ENCODE assay signal across 8 mouse cellular contexts in genomic region chr2:70852796-70853221, GRCm38 (mm10). TPM values are rescaled to one million over a fixed set of nuclear protein-coding genes. Genes with fewer than 3 reads are reported as not detected.
A peak's percentile ranks its signal among the peaks of the same experiment; 100 is the strongest.
DNase-seq lines count a peak whose midpoint lies in the region; ATAC-seq and TF ChIP-seq lines count a peak whose summit lies in the region.
"Had no signal": no experiment of that assay in that cellular context is flagged by ENCODE, and none has a peak within 500 bp of the region (broad histone marks: within the 10 kb centered on the region; RNA-seq: fewer than 3 reads in every experiment).

No protein-coding gene starts in this region.

- peak; percentile 39 for DNase-seq in left cerebral cortex, adult 11 months (ENCODE audit: low spot score)
- DNase-seq in left cerebral cortex, postnatal 4 days: no peak
- DNase-seq in frontal cortex, adult 2 months (ENCODE audit: extremely low spot score in 1 of 2, low spot score in 1 of 2): peak; percentile 49 to 77
- peak; percentile 28 to 58 for DNase-seq in left cerebral cortex, adult 2 months (ENCODE audit: extremely low spot score in 1 of 2, low spot score in 2 of 2)
- peak; percentile 64 for DNase-seq in right cerebral cortex, postnatal 25 days
- no peak for DNase-seq in liver, embryonic 11.5 days (ENCODE audit: low spot score)

- peak overlapping the region; percentile 75 for H3K27ac ChIP-seq in left cerebral cortex, adult 2 months
- no peak overlapping the region for H3K27ac ChIP-seq in liver, embryonic 11.5 days (ENCODE audit: low read depth, low read length)
- H3K27ac ChIP-seq: liver, embryonic 14.5 days had no signal

- no peak overlapping the region for H3K4me2 ChIP-seq in liver, embryonic 11.5 days

- peak overlapping the region; percentile 31; the same call in 1 of the 2 replicates for H3K4me3 ChIP-seq in left cerebral cortex, adult 2 months
- no peak overlapping the region for H3K4me3 ChIP-seq in liver, embryonic 11.5 days (ENCODE audit: low read depth, low read length)

- no peaks in the 10 kb centered on the region for H3K36me3 ChIP-seq in liver, embryonic 11.5 days (ENCODE audit: control insufficient read depth, insufficient read depth, low read length)

- no peaks in the 10 kb centered on the region for H3K4me1 ChIP-seq in liver, embryonic 11.5 days (replicated peaks; ENCODE audit: control insufficient read depth, insufficient read depth, low read length)

- 49% methylated on average over 11 of the region's 11 CpGs for WGBS in liver, embryonic 11.5 days

- no peak for TF ChIP-seq CTCF in left cerebral cortex, adult 2 months (IDR thresholded peaks at IDR 0.05)

- no peaks in the 10 kb centered on the region for H3K9me3 ChIP-seq in liver, embryonic 11.5 days (ENCODE audit: control insufficient read depth, low read length)

- H3K9ac ChIP-seq in liver, embryonic 11.5 days (ENCODE audit: low read depth, low read length): no peak overlapping the region
- H3K9ac ChIP-seq: liver, embryonic 14.5 days had no signal

- intact Hi-C loops in left cerebral cortex, postnatal 4 days (cut with DNase I): no loop called here
- intact Hi-C loops in left cerebral cortex, adult 2 months (cut with DNase I): loop anchor here (2.0 kb wide), 3 partner anchors 28 to 106 kb away; partner anchors contain the start of gene Tlk1

- ATAC-seq in liver, embryonic 11.5 days (replicated peaks; ENCODE audit: low FRiP score): no peak
- no peak for ATAC-seq in granulocyte monocyte progenitor cell, adult 5-6 weeks (replicated peaks; ENCODE audit: poor library complexity, severe bottlenecking)

- H3K27me3 ChIP-seq in liver, embryonic 11.5 days (replicated peaks; ENCODE audit: control insufficient read depth, insufficient read depth, low read length): no peaks in the 10 kb centered on the region

RNA-seq across cellular contexts. Expression of gene Tlk1, which starts 27.3 kb away (rescaled TPM):
- 10 to 100 TPM; 82.5 to 85.0 TPM for total RNA-seq in left cerebral cortex, postnatal 4 days (2021)
- polyA plus RNA-seq in frontal cortex, adult 2 months (2012; rRNA removed): 44.9 and 47.1 TPM in 2 replicates
- total RNA-seq in left cerebral cortex, adult 2 months (2021): 10 to 100 TPM; 81.1 to 83.4 TPM
- 52.2 and 54.7 TPM in 2 replicates for polyA plus RNA-seq in liver, embryonic 11.5 days (2014; fragmentation: Nextera tagmentation; extraction: Ambion mirVana)
- total RNA-seq in granulocyte monocyte progenitor cell, adult 5-6 weeks (2014; fragmentation: Nextera tagmentation): 43.7 and 49.3 TPM in 2 replicates
- total RNA-seq in granulocyte monocyte progenitor cell, adult 5-6 weeks (2017): 44.2 and 47.4 TPM in 2 replicates

Comparison
In these comparisons a context has a peak if more than half of its experiments do, and no peak if none do; other contexts are left out.
1. DNase-seq: peak in left cerebral cortex, adult 11 months (single experiment), frontal cortex, adult 2 months (2 of 2), left cerebral cortex, adult 2 months (2 of 2) and right cerebral cortex, postnatal 25 days (single experiment); none in left cerebral cortex, postnatal 4 days (single experiment) and liver, embryonic 11.5 days (single experiment).